Mouse (Mus musculus) left cerebral cortex, postnatal 4 days (tissue): Measurements from ENCODE around the gene Nid2. TPM values are rescaled to one million over a fixed set of nuclear protein-coding genes. Genes with fewer than 3 reads are reported as not detected.

ENCODE experiments used
- DNase-seq: peaks from one replicate; pipeline ENCODE4 v3.0.0-alpha.2; 2022
- intact Hi-C: fragments of 180-260 bp; cut with DNase I; formaldehyde crosslinking; loops from one replicate; pipeline ENCODE4 v1.15.1; 2025
- total RNA-seq, 2 experiments: library from RNA; stranded (reverse); gene quantifications; 2 replicates each; pipeline ENCODE4 v1.2.3; 2021

Gene Nid2
- total RNA-seq, 2 experiments from 2014 or later = 22.7 to 24.8 TPM

- intact Hi-C loops = no loop called here
- DNase-seq = peak; percentile 24
Observed at GRCm38 (mm10) chr14:19776890-19777289, 25.8 kb downstream of the Nid2 start.

GRCm38 (mm10) chr14:19777365-19777764 lies 26.3 kb downstream of the Nid2 start:
- intact Hi-C loops = no loop called here
- no peak for DNase-seq

- intact Hi-C loops = no loop called here
- DNase-seq = no peak
Observed at GRCm38 (mm10) chr14:19777945-19778344, 26.9 kb downstream of the Nid2 start.

GRCm38 (mm10) chr14:19785797-19786588 lies 34.9 kb downstream of the Nid2 start:
- intact Hi-C loops = no loop called here
- no peak for DNase-seq

GRCm38 (mm10) chr14:19788443-19788842 lies 37.4 kb downstream of the Nid2 start:
- intact Hi-C loops = no loop called here
- no peak for DNase-seq

GRCm38 (mm10) chr14:19794881-19795280 lies 43.8 kb downstream of the Nid2 start:
- no peak for DNase-seq
- intact Hi-C loops = no loop called here

- DNase-seq = no peak
- intact Hi-C loops = no loop called here
Observed at GRCm38 (mm10) chr14:19796541-19797304, 45.7 kb downstream of the Nid2 start.

GRCm38 (mm10) chr14:19800485-19800884 lies 49.4 kb downstream of the Nid2 start:
- DNase-seq = no peak
- intact Hi-C loops = no loop called here

- intact Hi-C loops = no loop called here
- peak; percentile 55 for DNase-seq
Observed at GRCm38 (mm10) chr14:19801474-19802215, 50.6 kb downstream of the Nid2 start.

- intact Hi-C loops = no loop called here
- DNase-seq = no peak
Observed at GRCm38 (mm10) chr14:19803222-19803621, 52.2 kb downstream of the Nid2 start.

- intact Hi-C loops = no loop called here
Observed at GRCm38 (mm10) chr14:19803623-19804022, 52.6 kb downstream of the Nid2 start.

GRCm38 (mm10) chr14:19807339-19807738 lies 56.3 kb downstream of the Nid2 start:
- DNase-seq = no peak
- intact Hi-C loops = no loop called here

More at GRCm38 (mm10) chr14:19803623-19804022, 52.6 kb downstream of the Nid2 start:
- peak; percentile 31 for DNase-seq

- intact Hi-C loops = no loop called here
- DNase-seq = no peak
Observed at GRCm38 (mm10) chr14:19807858-19808257, 56.8 kb downstream of the Nid2 start.

- intact Hi-C loops = no loop called here
- peak; percentile 58 for DNase-seq
Observed at GRCm38 (mm10) chr14:19809934-19810333, 58.9 kb downstream of the Nid2 start.

GRCm38 (mm10) chr14:19813061-19813460 lies 62.0 kb downstream of the Nid2 start:
- DNase-seq = no peak
- intact Hi-C loops = no loop called here

GRCm38 (mm10) chr14:19817949-19818348 lies 66.9 kb downstream of the Nid2 start:
- intact Hi-C loops = loop anchor here (2.0 kb wide), 1 partner anchor 109 kb away; no protein-coding TSS in a partner anchor
- peak; percentile 83 for DNase-seq

- intact Hi-C loops = no loop called here
- no peak for DNase-seq
Observed at GRCm38 (mm10) chr14:19821686-19822085, 70.6 kb downstream of the Nid2 start.

GRCm38 (mm10) chr14:19823321-19824142 lies 72.5 kb downstream of the Nid2 start, which contains the start of gene Rtraf:
Gene Rtraf, minus strand, starts transcription at chr14:19823824.
- peak; percentile 94 for DNase-seq
- intact Hi-C loops = no loop called here

- intact Hi-C loops = no loop called here
- DNase-seq = peak; percentile 25
Observed at GRCm38 (mm10) chr14:19825481-19825880, 74.4 kb downstream of the Nid2 start.

- intact Hi-C loops = no loop called here
- no peak for DNase-seq
Observed at GRCm38 (mm10) chr14:19836289-19836688, 85.2 kb downstream of the Nid2 start.
